Mouse (Mus musculus) forebrain, postnatal 0 days (tissue): ENCODE data around the gene Noc2l. TPM values are rescaled to one million over a fixed set of nuclear protein-coding genes. Genes with fewer than 3 reads are reported as not detected.

ENCODE experiments used
- ATAC-seq: fragments of 200-750 bp; cut with Nextera tagmentation; 2 replicates; pipeline ENCODE4 v1.8.0; 2017; ENCODE audit warnings: mild to moderate bottlenecking, moderate library complexity
- DNase-seq: peaks from one replicate; pipeline ENCODE4 v3.0.0-alpha.2; 2015
- H3K27ac ChIP-seq: fragments of 300-500 bp; sonication (generic); 2 replicates; pipeline ENCODE4 v1.5.1; 2014; ENCODE audit warnings: low read depth, mild to moderate bottlenecking, antibody characterized with exemption, low read length, moderate library complexity, mixed read lengths
- H3K27me3 ChIP-seq: fragments of 300-500 bp; sonication (generic); 2 replicates; pipeline ENCODE4 v1.6.1; 2014; ENCODE audit warnings: mild to moderate bottlenecking, low read length, mixed read lengths; ENCODE audit not compliant: insufficient read depth
- H3K36me3 ChIP-seq: fragments of 300-500 bp; sonication (generic); 2 replicates; pipeline ENCODE4 v1.6.1; 2014; ENCODE audit warnings: mild to moderate bottlenecking, moderate library complexity; ENCODE audit not compliant: insufficient read depth
- H3K4me1 ChIP-seq: fragments of 300-500 bp; sonication (generic); 2 replicates; pipeline ENCODE4 v1.6.1; 2014; ENCODE audit warnings: antibody characterized with exemption; ENCODE audit not compliant: insufficient read depth
- H3K4me2 ChIP-seq: fragments of 300-500 bp; sonication (generic); 2 replicates; pipeline ENCODE4 v1.6.1; 2014; ENCODE audit warnings: low read depth, mild to moderate bottlenecking, moderate library complexity
- H3K4me3 ChIP-seq: fragments of 300-500 bp; sonication (generic); 2 replicates; pipeline ENCODE4 v1.5.1; 2014; ENCODE audit warnings: low read depth, low read length, mixed read lengths
- H3K9ac ChIP-seq: fragments of 300-500 bp; sonication (generic); 2 replicates; pipeline ENCODE4 v1.6.1; 2014; ENCODE audit warnings: mild to moderate bottlenecking
- H3K9me3 ChIP-seq: fragments of 300-500 bp; sonication (generic); 2 replicates; pipeline ENCODE4 v1.6.1; 2016; ENCODE audit warnings: low read length
- CTCF ChIP-seq: sonication (generic); IDR thresholded peaks from 2 replicates; pipeline ENCODE4 v1.5.1; 2016; ENCODE audit warnings: antibody characterized with exemption, control low read depth, low read depth
- WGBS: fragments of 180-500 bp; shearing (Covaris S2); extraction: QIAGEN DNeasy Blood & Tissue Kit; methylation state at CpG from one replicate; pipeline ENCODE4 v1.1.7; 2014; 5-methylcytosine and 5-hydroxymethylcytosine counted together
- polyA plus RNA-seq: library from polyadenylated mRNA; unstranded; fragments of >200 nt; fragmentation: Nextera tagmentation; extraction: Ambion mirVana; gene quantifications from 2 replicates; pipeline ENCODE4 v1.2.1, GENCODE M21; 2015
- total RNA-seq: library from RNA; depleted of rRNA; stranded (reverse); fragments of >200 nt; gene quantifications from 2 replicates; pipeline ENCODE4 v1.2.3, GENCODE M21; 2014

Gene Noc2l
- total and polyA plus RNA-seq, 2 experiments from 2014 or later, result 52.9 to 80.7 TPM

DNA sequence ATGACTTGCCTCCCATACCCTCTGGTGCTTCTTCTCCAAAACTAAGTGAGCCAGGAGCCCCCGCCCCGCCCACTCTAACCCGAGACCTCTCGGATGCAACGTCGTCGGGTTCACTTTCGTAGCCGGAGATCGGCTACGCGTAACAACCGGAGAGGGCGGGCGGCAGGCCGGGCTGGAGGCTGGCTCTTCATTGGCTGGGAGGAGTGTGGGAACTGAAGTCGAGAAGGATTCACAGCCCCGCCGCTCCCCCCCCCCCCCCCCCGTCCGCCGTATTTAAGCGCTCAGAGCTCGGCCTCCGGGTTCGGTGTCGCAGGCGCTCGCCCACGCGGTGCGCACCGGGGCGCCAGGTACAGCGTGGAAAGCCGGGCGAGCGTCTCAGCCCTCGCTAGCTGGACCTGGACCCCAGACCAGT is 32.8 kb upstream of the Noc2l start, which contains the start of gene AW011738:
AW011738 (plus strand) TSS at position 304 of the 412 bp plus-strand sequence.
- Histone ChIP-seq H3K27ac (peak within 1 kb of the TSS; percentile 67), H3K4me3 (peak within 1 kb of the TSS; percentile 58), H3K4me1 (peaks cover 13% of the 10 kb centered on the region; the same call in 1 of the 2 replicates), H3K27me3 (no peaks in the 10 kb centered on the region), H3K9me3 (no peaks in the 10 kb centered on the region), H3K9ac (peak within 1 kb of the TSS; percentile 53), H3K36me3 (no peaks in the 10 kb centered on the region), H3K4me2 (peak within 1 kb of the TSS; percentile 95)
- under 1% methylated on average over 36 of the region's 39 CpGs for WGBS
- no peak for TF ChIP-seq CTCF
- DNase-seq (peak; percentile 74), ATAC-seq (peak; percentile 85)

DNA sequence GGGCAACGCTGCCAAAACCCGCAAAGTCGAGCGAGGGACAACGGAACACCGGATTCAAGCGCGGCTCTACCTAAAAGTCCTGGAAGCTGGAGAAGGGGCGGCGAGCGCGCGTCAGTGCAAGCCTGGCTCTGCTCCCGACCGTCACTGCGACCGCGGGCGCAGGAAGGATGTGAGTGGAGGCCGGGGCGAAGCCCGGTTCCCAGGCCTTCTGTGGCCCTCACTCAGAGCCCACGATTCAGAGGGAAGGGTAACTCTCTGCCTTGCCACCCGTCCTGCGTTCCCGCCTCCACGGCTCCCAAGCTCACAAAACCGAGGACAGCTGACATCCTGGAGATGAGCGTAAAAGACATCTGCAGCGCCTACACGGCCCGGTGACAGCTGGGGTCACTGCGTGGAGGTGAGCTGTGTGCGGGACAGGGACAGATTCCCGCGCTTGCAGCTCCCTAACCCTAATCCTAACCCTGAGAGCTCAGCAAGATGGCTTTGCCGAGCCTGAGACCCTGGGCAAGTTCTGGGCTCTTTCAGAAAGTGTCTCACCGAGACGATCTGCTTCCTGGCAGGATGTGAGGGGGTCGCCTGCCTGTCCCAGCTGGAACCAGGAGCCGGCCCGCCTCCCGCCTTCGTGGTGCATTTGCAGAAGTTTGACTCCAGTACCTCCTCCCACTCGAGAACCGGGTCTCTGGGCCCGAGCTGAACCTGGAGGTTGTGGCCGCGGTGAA is 32.2 kb upstream of the Noc2l start:
- Histone ChIP-seq H3K9me3 (no peaks in the 10 kb centered on the region), H3K4me3 (peak overlapping the region; percentile 58), H3K36me3 (no peaks in the 10 kb centered on the region), H3K27ac (peak overlapping the region; percentile 67), H3K4me1 (peaks cover 13% of the 10 kb centered on the region; the same call in 1 of the 2 replicates), H3K27me3 (no peaks in the 10 kb centered on the region), H3K4me2 (peak overlapping the region; percentile 95), H3K9ac (peak overlapping the region; percentile 53)
- ATAC-seq, result peak; percentile 56
- peak; percentile 41 for DNase-seq
- WGBS, result 1% methylated on average over 49 of the region's 49 CpGs
- no peak for TF ChIP-seq CTCF

DNA sequence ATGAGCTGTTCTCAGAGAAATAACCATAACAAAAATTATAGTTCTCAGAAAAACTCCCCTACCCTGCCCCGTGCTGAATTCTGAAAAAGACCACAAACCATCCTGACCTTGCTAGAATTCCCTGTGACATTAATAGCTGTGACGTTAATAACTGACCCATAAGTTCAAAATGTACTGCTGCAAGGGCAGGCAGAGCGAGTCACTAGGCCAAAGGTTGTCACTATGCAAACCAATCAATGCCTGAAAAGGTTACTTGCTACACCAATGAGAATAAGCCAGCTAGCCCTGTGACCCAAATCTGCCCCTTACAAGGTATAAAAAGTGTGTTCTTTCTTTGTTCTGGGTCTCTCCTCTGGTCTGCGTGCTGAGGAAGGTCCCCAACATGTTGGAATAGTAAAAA is 26.9 kb upstream of the Noc2l start:
- DNase-seq (no peak), ATAC-seq (no peak)

DNA sequence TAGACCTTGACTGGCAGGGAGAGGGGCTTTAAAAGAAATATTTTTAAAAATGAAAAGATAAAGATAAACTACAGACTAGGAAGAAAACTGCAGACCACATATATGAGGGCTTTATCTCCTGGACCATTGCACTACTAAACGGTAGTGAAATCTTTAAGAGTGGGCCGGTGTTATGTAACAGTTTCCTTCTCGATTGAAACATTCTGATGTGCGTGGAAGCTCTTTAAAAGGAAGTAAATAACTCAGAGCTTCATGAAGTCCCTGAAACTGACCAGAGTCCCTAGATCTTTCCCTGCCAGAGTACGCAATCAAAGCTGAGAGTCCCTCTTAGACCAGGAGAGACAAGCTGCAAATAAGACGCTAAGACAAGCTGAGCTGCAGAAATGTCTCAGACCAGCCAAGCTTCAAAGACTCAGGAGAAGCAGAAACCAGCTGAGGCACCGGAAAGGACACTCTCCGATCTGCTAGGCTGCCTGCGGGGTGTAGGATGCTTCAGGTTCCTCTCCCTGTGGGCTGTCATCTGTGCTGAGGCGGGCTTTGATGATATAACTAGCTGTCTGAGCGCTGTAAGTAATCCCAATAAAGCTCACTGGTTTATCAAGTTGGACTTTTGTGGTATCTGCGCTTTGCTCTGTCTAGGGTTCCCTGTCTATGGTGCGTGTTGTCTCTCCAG is 25.7 kb upstream of the Noc2l start:
- no peak overlapping the region for H3K9ac ChIP-seq
- H3K4me3 ChIP-seq, result no peak overlapping the region
- no peak for ATAC-seq
- H3K9me3 ChIP-seq, result no peaks in the 10 kb centered on the region
- no peaks in the 10 kb centered on the region for H3K27me3 ChIP-seq
- H3K36me3 ChIP-seq, result no peaks in the 10 kb centered on the region
- 82% methylated on average over 13 of the region's 13 CpGs for WGBS
- H3K4me1 ChIP-seq, result no peaks in the 10 kb centered on the region
- DNase-seq, result no peak
- no peak for TF ChIP-seq CTCF
- no peak overlapping the region for H3K4me2 ChIP-seq
- H3K27ac ChIP-seq, result no peak overlapping the region

More for the DNA sequence above, 26.9 kb upstream of the Noc2l start:
- H3K4me1 ChIP-seq, result peaks cover 4% of the 10 kb centered on the region; the same call in 1 of the 2 replicates
- H3K27me3 ChIP-seq, result no peaks in the 10 kb centered on the region
- H3K27ac ChIP-seq, result no peak overlapping the region
- no peak overlapping the region for H3K4me3 ChIP-seq
- no peak overlapping the region for H3K4me2 ChIP-seq
- H3K36me3 ChIP-seq, result no peaks in the 10 kb centered on the region
- no peak overlapping the region for H3K9ac ChIP-seq
- no peak for TF ChIP-seq CTCF
- 90% methylated on average over 4 of the region's 4 CpGs for WGBS
- H3K9me3 ChIP-seq, result no peaks in the 10 kb centered on the region

DNA sequence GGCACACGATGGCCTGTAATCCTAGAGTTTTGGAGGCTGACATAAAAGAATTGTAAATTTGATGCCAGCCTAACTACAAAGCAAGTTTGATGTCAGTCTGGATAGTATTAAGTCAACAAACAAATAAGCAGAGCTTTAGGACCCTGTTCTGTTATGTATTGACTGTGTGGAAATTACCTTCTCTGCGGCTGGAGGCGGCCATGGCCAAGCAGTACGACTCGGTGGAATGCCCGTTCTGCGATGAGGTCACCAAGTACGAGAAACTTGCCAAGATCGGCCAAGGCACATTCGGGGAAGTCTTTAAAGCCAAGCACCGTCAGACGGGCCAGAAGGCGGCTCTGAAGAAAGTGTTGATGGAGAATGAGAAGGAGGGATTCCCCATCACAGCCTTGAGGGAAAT is 22.7 kb upstream of the Noc2l start:
- DNase-seq (no peak), ATAC-seq (no peak)
- WGBS, result 93% methylated on average over 13 of the region's 13 CpGs
- H3K9ac ChIP-seq, result no peak overlapping the region
- H3K27ac ChIP-seq, result no peak overlapping the region
- no peaks in the 10 kb centered on the region for H3K9me3 ChIP-seq
- H3K36me3 ChIP-seq, result no peaks in the 10 kb centered on the region
- H3K4me3 ChIP-seq, result no peak overlapping the region
- no peaks in the 10 kb centered on the region for H3K27me3 ChIP-seq
- no peak for TF ChIP-seq CTCF
- no peak overlapping the region for H3K4me2 ChIP-seq
- H3K4me1 ChIP-seq, result no peaks in the 10 kb centered on the region

DNA sequence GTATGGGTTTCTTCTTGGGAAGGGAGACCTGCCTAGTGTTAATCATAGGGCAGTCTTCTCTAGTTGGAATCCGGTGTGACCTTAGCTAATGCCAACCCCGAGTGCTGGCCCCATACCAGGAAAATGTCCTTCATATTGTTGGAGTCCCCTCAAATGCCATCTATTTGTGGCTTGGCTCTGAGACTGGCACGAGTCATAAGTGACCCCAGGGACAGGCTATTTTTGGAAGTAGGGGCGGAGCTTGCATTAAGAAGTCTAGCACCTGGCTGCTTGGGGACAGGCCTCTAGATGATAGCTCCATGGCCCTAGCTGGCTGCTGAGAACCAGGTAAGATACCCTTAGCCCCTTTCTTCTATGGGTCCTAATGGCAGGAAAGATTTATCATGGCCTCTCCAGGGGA is 20.2 kb upstream of the Noc2l start, which contains the start of gene Perm1:
Perm1 (plus strand) TSS at position 220 of the 400 bp plus-strand sequence.
- 0 out of 2 replicates have a peak, but pooled peaks cover 6% of the 10 kb centered on the region for H3K36me3 ChIP-seq
- no peak for TF ChIP-seq CTCF
- WGBS, result 80% methylated on average over 4 of the region's 4 CpGs
- H3K27ac ChIP-seq, result no peak within 1 kb of the TSS
- no peaks in the 10 kb centered on the region for H3K9me3 ChIP-seq
- H3K9ac ChIP-seq, result no peak within 1 kb of the TSS
- H3K4me2 ChIP-seq, result no peak within 1 kb of the TSS
- ATAC-seq (no peak), DNase-seq (no peak)
- H3K4me3 ChIP-seq, result no peak within 1 kb of the TSS
- H3K4me1 ChIP-seq, result no peaks in the 10 kb centered on the region
- no peaks in the 10 kb centered on the region for H3K27me3 ChIP-seq

DNA sequence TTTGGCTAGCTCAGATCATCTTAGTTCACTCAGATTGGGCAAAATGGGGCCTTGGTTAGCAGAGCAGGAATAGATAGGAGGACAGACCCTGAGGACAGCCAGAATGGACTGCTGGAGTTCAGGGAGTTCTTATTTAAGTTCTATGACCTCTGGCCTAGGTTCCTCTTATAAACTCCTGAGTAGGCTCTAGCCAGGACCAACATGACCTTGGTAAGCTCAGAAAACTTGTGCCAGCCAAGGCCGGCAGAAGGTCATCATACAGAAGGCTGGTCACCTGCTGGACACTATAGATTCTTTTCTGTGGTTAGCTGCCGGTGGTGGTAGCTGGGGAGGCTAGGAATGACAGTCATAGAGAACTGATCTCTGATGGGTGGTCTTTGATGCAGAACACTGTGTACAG is 19.6 kb upstream of the Noc2l start:
- Histone ChIP-seq H3K4me1 (no peaks in the 10 kb centered on the region), H3K27me3 (no peaks in the 10 kb centered on the region), H3K27ac (no peak overlapping the region), H3K9me3 (no peaks in the 10 kb centered on the region), H3K4me3 (no peak overlapping the region), H3K36me3 (0 out of 2 replicates have a peak, but pooled peaks cover 6% of the 10 kb centered on the region), H3K4me2 (no peak overlapping the region), H3K9ac (no peak overlapping the region)
- no peak for TF ChIP-seq CTCF
- ATAC-seq (no peak), DNase-seq (no peak)
- WGBS, result 89% methylated on average over 2 of the region's 2 CpGs
